Mouse (Mus musculus): ENCODE data around the gene H2afy2.

GRCm38 (mm10) chr10:61825536-61825935 is 41.6 kb upstream of the H2afy2 start:
- TF ChIP-seq POLR2AphosphoS2 (IDR thresholded peaks at IDR 0.05; ENCODE audit: low read depth, low read length): no peak
- no peak for TF ChIP-seq HCFC1 (IDR thresholded peaks at IDR 0.05; ENCODE audit: low read depth, low read length)
- no peak for TF ChIP-seq SMC3 (IDR thresholded peaks at IDR 0.05; ENCODE audit: low read depth, low read length)
- no peak for TF ChIP-seq POLR2A (IDR thresholded peaks at IDR 0.05; ENCODE audit: low read depth, low read length)
- no peak for TF ChIP-seq MAFK (IDR thresholded peaks at IDR 0.05; ENCODE audit: insufficient replicate concordance, low read length)
- no peak for TF ChIP-seq PAX5 (IDR thresholded peaks at IDR 0.05; ENCODE audit: low read length)
- TF ChIP-seq RAD21 (IDR thresholded peaks at IDR 0.05; ENCODE audit: low read depth, low read length): no peak
- no peak for TF ChIP-seq CHD1 (IDR thresholded peaks at IDR 0.05; ENCODE audit: low read depth, low read length)
- no peak for TF ChIP-seq E2F4 (IDR thresholded peaks at IDR 0.05; ENCODE audit: insufficient replicate concordance, low read depth, low read length)
- TF ChIP-seq EP300 (IDR thresholded peaks at IDR 0.05; ENCODE audit: low read length): peak; percentile 66; the same call in 1 of the 2 replicates
- no peak for TF ChIP-seq CHD2 (IDR thresholded peaks at IDR 0.05; ENCODE audit: low read length)
- no peak for TF ChIP-seq CTCF (conservative IDR thresholded peaks at IDR 0.05 in 1 of 2, IDR thresholded peaks at IDR 0.05 in 1 of 2; ENCODE audit: low read depth in 2 of 2, low read length in 2 of 2)

Data from CH12.LX (cell line).